Mouse (Mus musculus): Measurements from ENCODE around the gene Emsy. TPM values are rescaled to one million over a fixed set of nuclear protein-coding genes. Genes with fewer than 3 reads are reported as not detected.

The Emsy gene
- polyA plus RNA-seq, 1 experiment, result 46.9 TPM

GRCm38 (mm10) chr7:98586313-98586712 is 70.3 kb downstream of the Emsy start:
- H3K4me3 ChIP-seq (ENCODE audit: insufficient read depth, low read length), result no peak overlapping the region
- H3K4me1 ChIP-seq (ENCODE audit: control insufficient read depth, insufficient read depth, low read length), result no peaks in the 10 kb centered on the region
- TF ChIP-seq CTCF (IDR thresholded peaks at IDR 0.05; ENCODE audit: extremely low read depth, insufficient read depth, low read length) (no peak), POLR2A (IDR thresholded peaks at IDR 0.05; ENCODE audit: extremely low read depth, insufficient read depth, low read length) (no peak)
- no peak overlapping the region for H3K27ac ChIP-seq (ENCODE audit: insufficient read depth, low read length)

- TF ChIP-seq CTCF (IDR thresholded peaks at IDR 0.05; ENCODE audit: extremely low read depth, insufficient read depth, low read length) (no peak), POLR2A (IDR thresholded peaks at IDR 0.05; ENCODE audit: extremely low read depth, insufficient read depth, low read length) (no peak)
- Histone ChIP-seq H3K4me3 (ENCODE audit: insufficient read depth, low read length) (no peak overlapping the region), H3K4me1 (ENCODE audit: control insufficient read depth, insufficient read depth, low read length) (no peaks in the 10 kb centered on the region), H3K27ac (ENCODE audit: insufficient read depth, low read length) (no peak overlapping the region)
Measured at GRCm38 (mm10) chr7:98584555-98584954, 72.0 kb downstream of the Emsy start.

DNA sequence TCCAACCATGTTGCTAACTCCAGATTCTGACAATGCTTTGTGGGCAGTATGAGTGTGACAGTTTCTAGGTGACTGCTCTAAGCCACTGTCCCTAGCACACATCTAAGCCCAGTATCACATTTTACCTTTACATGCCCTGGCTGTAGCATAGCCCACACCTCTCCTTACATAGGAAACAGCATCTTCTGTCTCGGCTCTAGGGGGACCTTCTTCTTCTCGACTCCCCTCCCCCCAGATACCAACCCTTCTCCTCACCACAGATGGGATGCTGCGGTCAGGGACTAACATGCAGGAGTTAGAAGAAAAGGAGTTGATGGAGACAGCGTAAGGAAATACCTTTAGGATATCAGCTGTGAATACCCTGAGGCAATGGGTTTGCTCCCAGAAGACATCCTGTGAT is 75.3 kb downstream of the Emsy start:
- Histone ChIP-seq H3K27ac (ENCODE audit: insufficient read depth, low read length) (no peak overlapping the region), H3K4me1 (ENCODE audit: control insufficient read depth, insufficient read depth, low read length) (no peaks in the 10 kb centered on the region), H3K4me3 (ENCODE audit: insufficient read depth, low read length) (no peak overlapping the region)
- no peak for TF ChIP-seq POLR2A (IDR thresholded peaks at IDR 0.05; ENCODE audit: extremely low read depth, insufficient read depth, low read length)
- TF ChIP-seq CTCF (IDR thresholded peaks at IDR 0.05; ENCODE audit: extremely low read depth, insufficient read depth, low read length), result no peak

DNA sequence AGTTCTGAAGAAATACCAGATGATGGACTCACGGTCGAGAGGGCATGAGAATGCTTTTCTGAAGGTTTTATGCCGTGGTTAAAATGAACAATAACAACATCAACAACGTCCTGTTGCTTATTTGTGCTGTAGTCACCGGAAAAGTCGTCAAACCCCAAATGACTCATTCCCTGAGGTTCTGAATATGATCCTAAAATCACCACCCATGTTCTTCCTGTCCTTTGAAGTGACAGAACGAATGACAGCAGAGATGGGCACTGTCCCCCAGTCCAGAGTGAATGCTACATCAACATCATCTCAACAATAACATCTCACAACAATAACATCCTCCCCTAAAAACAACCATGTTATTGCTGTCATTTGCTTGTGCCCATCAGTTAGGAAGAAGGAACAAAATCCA is 76.1 kb downstream of the Emsy start:
- no peak overlapping the region for H3K27ac ChIP-seq (ENCODE audit: insufficient read depth, low read length)
- TF ChIP-seq CTCF (IDR thresholded peaks at IDR 0.05; ENCODE audit: extremely low read depth, insufficient read depth, low read length) (no peak), POLR2A (IDR thresholded peaks at IDR 0.05; ENCODE audit: extremely low read depth, insufficient read depth, low read length) (no peak)
- no peaks in the 10 kb centered on the region for H3K4me1 ChIP-seq (ENCODE audit: control insufficient read depth, insufficient read depth, low read length)
- H3K4me3 ChIP-seq (ENCODE audit: insufficient read depth, low read length), result no peak overlapping the region

GRCm38 (mm10) chr7:98579731-98580130 is 76.9 kb downstream of the Emsy start:
- H3K27ac ChIP-seq (ENCODE audit: insufficient read depth, low read length), result no peak overlapping the region
- no peak overlapping the region for H3K4me3 ChIP-seq (ENCODE audit: insufficient read depth, low read length)
- H3K4me1 ChIP-seq (ENCODE audit: control insufficient read depth, insufficient read depth, low read length), result no peaks in the 10 kb centered on the region
- TF ChIP-seq POLR2A (IDR thresholded peaks at IDR 0.05; ENCODE audit: extremely low read depth, insufficient read depth, low read length) (no peak), CTCF (IDR thresholded peaks at IDR 0.05; ENCODE audit: extremely low read depth, insufficient read depth, low read length) (no peak)

GRCm38 (mm10) chr7:98577461-98577860 is 79.1 kb downstream of the Emsy start:
- Histone ChIP-seq H3K27ac (ENCODE audit: insufficient read depth, low read length) (no peak overlapping the region), H3K4me1 (ENCODE audit: control insufficient read depth, insufficient read depth, low read length) (peaks cover 2% of the 10 kb centered on the region; the same call in 1 of the 2 replicates), H3K4me3 (ENCODE audit: insufficient read depth, low read length) (no peak overlapping the region)
- TF ChIP-seq CTCF (IDR thresholded peaks at IDR 0.05; ENCODE audit: extremely low read depth, insufficient read depth, low read length) (no peak), POLR2A (IDR thresholded peaks at IDR 0.05; ENCODE audit: extremely low read depth, insufficient read depth, low read length) (no peak)

DNA sequence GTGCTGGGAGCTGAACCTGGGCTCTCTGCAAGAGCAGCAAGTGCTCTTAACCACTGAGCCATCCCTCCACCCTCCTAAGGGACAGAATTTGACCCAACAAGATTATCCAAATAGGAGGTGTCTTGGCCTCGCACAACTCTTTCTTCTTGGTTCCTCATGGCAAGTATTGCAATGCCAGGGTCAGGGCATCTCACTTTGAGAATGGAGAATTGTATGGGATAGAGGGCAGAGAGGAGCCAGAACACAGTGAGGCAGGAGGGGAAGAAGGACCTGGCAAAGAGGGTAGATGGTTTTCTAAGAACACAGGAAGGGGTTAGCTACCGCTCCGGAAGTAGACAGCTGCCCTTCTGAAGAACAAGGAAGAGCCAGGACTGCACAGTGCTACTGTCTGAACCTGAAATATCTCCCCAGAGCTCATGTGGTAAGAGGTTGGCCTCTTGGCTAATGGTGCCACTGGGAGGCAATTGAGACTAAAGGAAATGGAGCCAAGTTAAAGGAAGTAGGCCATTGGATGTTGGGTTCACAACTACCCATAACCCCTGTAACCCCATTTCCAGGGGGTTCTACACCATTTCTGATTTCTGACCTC is 80.8 kb downstream of the Emsy start:
- no peak overlapping the region for H3K4me3 ChIP-seq (ENCODE audit: insufficient read depth, low read length)
- no peak for TF ChIP-seq POLR2A (IDR thresholded peaks at IDR 0.05; ENCODE audit: extremely low read depth, insufficient read depth, low read length)
- no peak for TF ChIP-seq CTCF (IDR thresholded peaks at IDR 0.05; ENCODE audit: extremely low read depth, insufficient read depth, low read length)
- H3K27ac ChIP-seq (ENCODE audit: insufficient read depth, low read length), result no peak overlapping the region
- H3K4me1 ChIP-seq (ENCODE audit: control insufficient read depth, insufficient read depth, low read length), result peaks cover 2% of the 10 kb centered on the region; the same call in 1 of the 2 replicates

- Histone ChIP-seq H3K4me3 (ENCODE audit: insufficient read depth, low read length) (no peak overlapping the region), H3K27ac (ENCODE audit: insufficient read depth, low read length) (no peak overlapping the region), H3K4me1 (ENCODE audit: control insufficient read depth, insufficient read depth, low read length) (peaks cover 2% of the 10 kb centered on the region; the same call in 1 of the 2 replicates)
- TF ChIP-seq CTCF (IDR thresholded peaks at IDR 0.05; ENCODE audit: extremely low read depth, insufficient read depth, low read length) (no peak), POLR2A (IDR thresholded peaks at IDR 0.05; ENCODE audit: extremely low read depth, insufficient read depth, low read length) (no peak)
Measured at GRCm38 (mm10) chr7:98574771-98575191, 81.8 kb downstream of the Emsy start.

DNA sequence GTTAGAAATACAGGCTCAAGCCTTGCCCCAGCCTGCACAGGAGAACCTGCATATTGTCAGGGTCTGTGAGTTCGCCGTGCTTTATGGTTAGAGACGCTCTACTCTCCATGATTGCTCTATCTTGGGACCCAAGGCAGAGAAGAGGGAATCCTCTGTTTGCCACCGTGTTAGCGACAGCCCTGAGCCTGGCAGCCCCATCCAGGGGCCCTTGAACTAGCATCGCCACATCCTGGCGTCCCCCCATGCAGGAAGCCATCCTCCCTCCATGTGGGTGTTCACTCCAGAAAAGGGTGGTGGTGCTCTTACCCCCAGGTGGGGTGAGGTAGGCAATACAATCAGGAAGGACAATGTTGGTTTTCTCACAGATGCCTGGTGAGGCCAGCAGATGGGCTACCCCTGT is 82.3 kb downstream of the Emsy start:
- peaks cover 2% of the 10 kb centered on the region; the same call in 1 of the 2 replicates for H3K4me1 ChIP-seq (ENCODE audit: control insufficient read depth, insufficient read depth, low read length)
- H3K27ac ChIP-seq (ENCODE audit: insufficient read depth, low read length), result no peak overlapping the region
- no peak for TF ChIP-seq CTCF (IDR thresholded peaks at IDR 0.05; ENCODE audit: extremely low read depth, insufficient read depth, low read length)
- no peak for TF ChIP-seq POLR2A (IDR thresholded peaks at IDR 0.05; ENCODE audit: extremely low read depth, insufficient read depth, low read length)
- no peak overlapping the region for H3K4me3 ChIP-seq (ENCODE audit: insufficient read depth, low read length)

DNA sequence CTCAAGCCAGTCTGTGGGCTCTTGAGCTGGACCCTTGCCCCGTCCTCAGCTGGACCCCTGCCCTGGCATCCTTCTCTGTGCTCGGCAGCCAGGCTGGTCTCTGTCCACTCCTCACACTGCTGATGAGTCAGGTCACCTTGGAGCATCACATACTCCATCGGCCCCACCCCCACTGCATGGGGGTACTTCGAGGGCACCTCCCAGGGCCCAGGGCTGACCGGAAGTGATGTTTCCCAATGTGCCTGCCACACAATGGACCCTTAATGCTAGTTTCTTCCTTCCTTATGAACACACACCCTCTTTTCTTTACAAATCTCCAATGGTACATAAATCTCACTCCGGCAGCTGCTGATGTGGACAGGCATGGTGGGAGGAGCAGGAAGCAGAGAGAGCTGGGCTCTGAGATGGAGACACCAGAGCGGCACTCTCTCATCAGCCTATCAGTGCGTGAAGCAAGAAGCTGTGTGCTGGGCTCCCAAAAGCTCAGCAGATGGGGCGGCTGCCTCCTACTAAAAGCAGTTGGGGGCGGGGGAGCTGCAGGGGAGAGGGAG is 83.3 kb downstream of the Emsy start:
- H3K4me3 ChIP-seq (ENCODE audit: insufficient read depth, low read length), result no peak overlapping the region
- H3K4me1 ChIP-seq (ENCODE audit: control insufficient read depth, insufficient read depth, low read length), result peaks cover 2% of the 10 kb centered on the region; the same call in 1 of the 2 replicates
- H3K27ac ChIP-seq (ENCODE audit: insufficient read depth, low read length), result no peak overlapping the region
- no peak for TF ChIP-seq CTCF (IDR thresholded peaks at IDR 0.05; ENCODE audit: extremely low read depth, insufficient read depth, low read length)
- no peak for TF ChIP-seq POLR2A (IDR thresholded peaks at IDR 0.05; ENCODE audit: extremely low read depth, insufficient read depth, low read length)
